Mouse (Mus musculus) forebrain, postnatal 0 days (tissue): Measurements from ENCODE around the gene Lman2. TPM values are rescaled to one million over a fixed set of nuclear protein-coding genes. Genes with fewer than 3 reads are reported as not detected.

ENCODE experiments used
- ATAC-seq: fragments of 200-750 bp; cut with Nextera tagmentation; 2 replicates; pipeline ENCODE4 v1.8.0; 2017; ENCODE audit warnings: mild to moderate bottlenecking, moderate library complexity
- DNase-seq: peaks from one replicate; pipeline ENCODE4 v3.0.0-alpha.2; 2015
- H3K27ac ChIP-seq: fragments of 300-500 bp; sonication (generic); 2 replicates; pipeline ENCODE4 v1.5.1; 2014; ENCODE audit warnings: low read depth, mild to moderate bottlenecking, antibody characterized with exemption, low read length, moderate library complexity, mixed read lengths
- H3K27me3 ChIP-seq: fragments of 300-500 bp; sonication (generic); 2 replicates; pipeline ENCODE4 v1.6.1; 2014; ENCODE audit warnings: mild to moderate bottlenecking, low read length, mixed read lengths; ENCODE audit not compliant: insufficient read depth
- H3K36me3 ChIP-seq: fragments of 300-500 bp; sonication (generic); 2 replicates; pipeline ENCODE4 v1.6.1; 2014; ENCODE audit warnings: mild to moderate bottlenecking, moderate library complexity; ENCODE audit not compliant: insufficient read depth
- H3K4me1 ChIP-seq: fragments of 300-500 bp; sonication (generic); 2 replicates; pipeline ENCODE4 v1.6.1; 2014; ENCODE audit warnings: antibody characterized with exemption; ENCODE audit not compliant: insufficient read depth
- H3K4me2 ChIP-seq: fragments of 300-500 bp; sonication (generic); 2 replicates; pipeline ENCODE4 v1.6.1; 2014; ENCODE audit warnings: low read depth, mild to moderate bottlenecking, moderate library complexity
- H3K4me3 ChIP-seq: fragments of 300-500 bp; sonication (generic); 2 replicates; pipeline ENCODE4 v1.5.1; 2014; ENCODE audit warnings: low read depth, low read length, mixed read lengths
- H3K9ac ChIP-seq: fragments of 300-500 bp; sonication (generic); 2 replicates; pipeline ENCODE4 v1.6.1; 2014; ENCODE audit warnings: mild to moderate bottlenecking
- H3K9me3 ChIP-seq: fragments of 300-500 bp; sonication (generic); 2 replicates; pipeline ENCODE4 v1.6.1; 2016; ENCODE audit warnings: low read length
- CTCF ChIP-seq: sonication (generic); IDR thresholded peaks from 2 replicates; pipeline ENCODE4 v1.5.1; 2016; ENCODE audit warnings: antibody characterized with exemption, control low read depth, low read depth
- WGBS: fragments of 180-500 bp; shearing (Covaris S2); extraction: QIAGEN DNeasy Blood & Tissue Kit; methylation state at CpG from one replicate; pipeline ENCODE4 v1.1.7; 2014; 5-methylcytosine and 5-hydroxymethylcytosine counted together
- polyA plus RNA-seq: library from polyadenylated mRNA; unstranded; fragments of >200 nt; fragmentation: Nextera tagmentation; extraction: Ambion mirVana; gene quantifications from 2 replicates; pipeline ENCODE4 v1.2.1, GENCODE M21; 2015
- total RNA-seq: library from RNA; depleted of rRNA; stranded (reverse); fragments of >200 nt; gene quantifications from 2 replicates; pipeline ENCODE4 v1.2.3, GENCODE M21; 2014; rRNA removed

The Lman2 gene
- 55.2 and 62.6 TPM in 2 replicates for total RNA-seq
- polyA plus RNA-seq, result 32.8 TPM in 2 replicates

- Histone ChIP-seq H3K27ac (peak within 1 kb of the TSS; percentile 90), H3K4me2 (peak within 1 kb of the TSS; percentile 87), H3K9me3 (no peaks in the 10 kb centered on the region), H3K9ac (peak within 1 kb of the TSS; percentile 85), H3K4me1 (peaks cover 19% of the 10 kb centered on the region), H3K36me3 (peaks cover 23% of the 10 kb centered on the region), H3K27me3 (peaks cover 7% of the 10 kb centered on the region; the same call in 1 of the 2 replicates), H3K4me3 (peak within 1 kb of the TSS; percentile 99)
- WGBS, result 1% methylated on average over 35 of the region's 35 CpGs
- no peak for TF ChIP-seq CTCF
- DNase-seq (peak; percentile 99), ATAC-seq (peak; percentile 99)
These were observed at the start of gene Lman2 for GRCm38 (mm10) chr13:55362453-55363060. Gene Lman2 (minus strand): TSS chr13:55362783.

- ATAC-seq, result no peak
- H3K27me3 ChIP-seq, result no peaks in the 10 kb centered on the region
- H3K4me3 ChIP-seq, result no peak overlapping the region
- no peaks in the 10 kb centered on the region for H3K36me3 ChIP-seq
- H3K4me2 ChIP-seq, result no peak overlapping the region
- TF ChIP-seq CTCF, result no peak
- 0 out of 2 replicates have a peak, but pooled peaks cover 3% of the 10 kb centered on the region for H3K4me1 ChIP-seq
- no peak overlapping the region for H3K27ac ChIP-seq
- no peak for DNase-seq
- no peaks in the 10 kb centered on the region for H3K9me3 ChIP-seq
- H3K9ac ChIP-seq, result no peak overlapping the region
- 75% methylated on average over 7 of the region's 7 CpGs for WGBS
These were observed 49.2 kb upstream of the Lman2 start for GRCm38 (mm10) chr13:55411826-55412225.

- ATAC-seq, result no peak
These were observed 46.0 kb upstream of the Lman2 start for GRCm38 (mm10) chr13:55408546-55409120.

GRCm38 (mm10) chr13:55407341-55407740, 44.8 kb upstream of the Lman2 start:
- Histone ChIP-seq H3K36me3 (no peaks in the 10 kb centered on the region), H3K4me1 (peaks cover 5% of the 10 kb centered on the region; the same call in 1 of the 2 replicates), H3K27ac (no peak overlapping the region), H3K9me3 (no peaks in the 10 kb centered on the region), H3K4me3 (no peak overlapping the region), H3K9ac (no peak overlapping the region), H3K27me3 (no peaks in the 10 kb centered on the region), H3K4me2 (no peak overlapping the region)
- WGBS, result 89% methylated on average over 4 of the region's 4 CpGs
- DNase-seq (no peak), ATAC-seq (no peak)
- no peak for TF ChIP-seq CTCF

More at GRCm38 (mm10) chr13:55408546-55409120, 46.0 kb upstream of the Lman2 start:
- DNase-seq, result no peak
- Histone ChIP-seq H3K27me3 (no peaks in the 10 kb centered on the region), H3K4me1 (peaks cover 5% of the 10 kb centered on the region; the same call in 1 of the 2 replicates), H3K36me3 (no peaks in the 10 kb centered on the region), H3K27ac (no peak overlapping the region), H3K9ac (no peak overlapping the region), H3K4me2 (no peak overlapping the region), H3K9me3 (no peaks in the 10 kb centered on the region), H3K4me3 (no peak overlapping the region)
- no peak for TF ChIP-seq CTCF
- 88% methylated on average over 19 of the region's 19 CpGs for WGBS

GRCm38 (mm10) chr13:55405783-55406390, 43.3 kb upstream of the Lman2 start:
- Histone ChIP-seq H3K4me2 (peak overlapping the region; percentile 35; the same call in 1 of the 2 replicates), H3K9ac (peak overlapping the region; percentile 44), H3K36me3 (no peaks in the 10 kb centered on the region), H3K27ac (peak overlapping the region; percentile 80), H3K4me3 (no peak overlapping the region), H3K4me1 (peaks cover 5% of the 10 kb centered on the region; the same call in 1 of the 2 replicates), H3K9me3 (no peaks in the 10 kb centered on the region), H3K27me3 (no peaks in the 10 kb centered on the region)
- ATAC-seq (peak; percentile 71), DNase-seq (no peak)
- 40% methylated on average over 13 of the region's 13 CpGs for WGBS
- no peak for TF ChIP-seq CTCF

GRCm38 (mm10) chr13:55404853-55405782, 42.5 kb upstream of the Lman2 start:
- peak overlapping the region; percentile 44 for H3K9ac ChIP-seq
- WGBS, result 17% methylated on average over 11 of the region's 11 CpGs

More at GRCm38 (mm10) chr13:55404853-55405782, 42.5 kb upstream of the Lman2 start:
- TF ChIP-seq CTCF, result peak; percentile 97
- ATAC-seq (peak; percentile 95), DNase-seq (peak; percentile 94)
- peaks cover 5% of the 10 kb centered on the region; the same call in 1 of the 2 replicates for H3K4me1 ChIP-seq
- H3K4me2 ChIP-seq, result peak overlapping the region; percentile 35
- no peaks in the 10 kb centered on the region for H3K27me3 ChIP-seq
- H3K27ac ChIP-seq, result peak overlapping the region; percentile 80
- H3K4me3 ChIP-seq, result no peak overlapping the region
- no peaks in the 10 kb centered on the region for H3K36me3 ChIP-seq
- no peaks in the 10 kb centered on the region for H3K9me3 ChIP-seq
